Mouse (Mus musculus) midbrain, embryonic 11.5 days (tissue): ENCODE results near the gene Aldh1a1. TPM values are rescaled to one million over a fixed set of nuclear protein-coding genes. Genes with fewer than 3 reads are reported as not detected.

ENCODE experiments used
- ATAC-seq: fragments of 200-750 bp; cut with Nextera tagmentation; 2 replicates; pipeline ENCODE4 v1.8.0; 2017; ENCODE audit warnings: moderate TSS enrichment, moderate library complexity; ENCODE audit not compliant: low FRiP score
- DNase-seq: peaks from one replicate; pipeline ENCODE4 v3.0.0; 2015; ENCODE audit warnings: low spot score; ENCODE audit errors: missing footprints
- H3K27ac ChIP-seq: fragments of 300-500 bp; sonication (generic); 2 replicates; pipeline ENCODE4 v1.5.1; 2014; ENCODE audit warnings: low read depth, low read length
- H3K27me3 ChIP-seq: fragments of 300-500 bp; sonication (generic); 2 replicates; pipeline ENCODE4 v1.6.1; 2014; ENCODE audit warnings: mild to moderate bottlenecking, low read length, moderate library complexity, mixed read lengths; ENCODE audit not compliant: control insufficient read depth, insufficient read depth
- H3K36me3 ChIP-seq: fragments of 300-500 bp; sonication (generic); 2 replicates; pipeline ENCODE4 v1.6.1; 2014; ENCODE audit warnings: mild to moderate bottlenecking, low read length, moderate library complexity, mixed read lengths; ENCODE audit not compliant: control insufficient read depth, insufficient read depth
- H3K4me1 ChIP-seq: fragments of 300-500 bp; sonication (generic); 2 replicates; pipeline ENCODE4 v1.6.1; 2014; ENCODE audit warnings: low read length; ENCODE audit not compliant: control insufficient read depth, insufficient read depth
- H3K4me2 ChIP-seq: fragments of 300-500 bp; sonication (generic); 2 replicates; pipeline ENCODE4 v1.6.1; 2014; ENCODE audit warnings: mild to moderate bottlenecking, moderate library complexity
- H3K4me3 ChIP-seq: fragments of 300-500 bp; sonication (generic); 2 replicates; pipeline ENCODE4 v1.5.1; 2014; ENCODE audit warnings: low read depth, low read length
- H3K9ac ChIP-seq: fragments of 300-500 bp; sonication (generic); 2 replicates; pipeline ENCODE4 v1.6.1; 2014; ENCODE audit warnings: low read length
- H3K9me3 ChIP-seq: fragments of 300-500 bp; sonication (generic); 2 replicates; pipeline ENCODE4 v1.6.1; 2016; ENCODE audit warnings: low read length; ENCODE audit not compliant: control insufficient read depth
- WGBS: fragments of 180-500 bp; shearing (Covaris S2); extraction: QIAGEN DNeasy Blood & Tissue Kit; methylation state at CpG from one replicate; pipeline ENCODE4 v1.1.7; 2014; 5-methylcytosine and 5-hydroxymethylcytosine counted together
- polyA plus RNA-seq: library from polyadenylated mRNA; unstranded; fragments of >200 nt; fragmentation: Nextera tagmentation; extraction: Ambion mirVana; gene quantifications from 2 replicates; pipeline ENCODE4 v1.2.1, GENCODE M21; 2014

Aldh1a1 gene
- polyA plus RNA-seq, 1 experiment from 2014 or later: 0.81 TPM

DNA sequence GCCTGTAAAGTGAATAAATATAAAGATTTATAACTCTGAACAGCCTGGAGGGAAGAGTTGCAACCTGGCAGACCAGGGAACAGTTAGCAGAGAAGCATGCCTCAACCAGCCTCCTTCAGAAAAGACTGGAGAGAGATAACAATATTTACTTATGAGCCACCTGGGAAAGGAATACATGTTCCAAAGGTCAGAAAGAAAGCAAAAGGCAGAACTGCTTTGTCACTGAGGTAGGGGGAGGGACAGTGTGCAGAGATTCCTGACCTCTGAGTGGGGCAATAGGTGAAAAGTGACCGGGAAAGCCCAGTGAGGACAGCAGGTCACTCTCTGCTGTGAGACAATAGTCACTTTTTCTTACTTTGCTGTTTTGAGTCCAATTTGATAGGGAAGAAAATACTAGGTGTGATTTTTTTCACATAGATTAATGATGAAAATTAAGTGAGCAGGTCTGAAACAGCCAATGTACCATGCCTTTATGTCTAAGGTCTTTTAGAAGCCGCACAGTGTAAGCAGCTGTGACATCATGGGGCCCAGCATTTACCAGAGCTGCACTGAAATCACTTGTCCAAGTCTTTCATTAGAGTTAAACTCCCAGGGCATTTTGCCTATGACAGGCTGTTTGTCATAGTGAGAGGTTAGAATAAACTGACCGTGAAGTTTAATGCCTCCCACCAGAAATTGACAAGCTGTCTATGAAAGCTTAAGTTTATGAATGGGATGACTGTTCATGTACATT is 161.8 kb downstream of the Aldh1a1 start:
- no peak overlapping the region for H3K27ac ChIP-seq
- WGBS: 87% methylated on average over 3 of the region's 3 CpGs
- no peak overlapping the region for H3K4me3 ChIP-seq
- H3K4me2 ChIP-seq: no peak overlapping the region
- no peaks in the 10 kb centered on the region for H3K36me3 ChIP-seq
- no peak overlapping the region for H3K9ac ChIP-seq
- H3K9me3 ChIP-seq: no peaks in the 10 kb centered on the region
- H3K4me1 ChIP-seq: no peaks in the 10 kb centered on the region
- DNase-seq: no peak
- no peaks in the 10 kb centered on the region for H3K27me3 ChIP-seq
- ATAC-seq: no peak

DNA sequence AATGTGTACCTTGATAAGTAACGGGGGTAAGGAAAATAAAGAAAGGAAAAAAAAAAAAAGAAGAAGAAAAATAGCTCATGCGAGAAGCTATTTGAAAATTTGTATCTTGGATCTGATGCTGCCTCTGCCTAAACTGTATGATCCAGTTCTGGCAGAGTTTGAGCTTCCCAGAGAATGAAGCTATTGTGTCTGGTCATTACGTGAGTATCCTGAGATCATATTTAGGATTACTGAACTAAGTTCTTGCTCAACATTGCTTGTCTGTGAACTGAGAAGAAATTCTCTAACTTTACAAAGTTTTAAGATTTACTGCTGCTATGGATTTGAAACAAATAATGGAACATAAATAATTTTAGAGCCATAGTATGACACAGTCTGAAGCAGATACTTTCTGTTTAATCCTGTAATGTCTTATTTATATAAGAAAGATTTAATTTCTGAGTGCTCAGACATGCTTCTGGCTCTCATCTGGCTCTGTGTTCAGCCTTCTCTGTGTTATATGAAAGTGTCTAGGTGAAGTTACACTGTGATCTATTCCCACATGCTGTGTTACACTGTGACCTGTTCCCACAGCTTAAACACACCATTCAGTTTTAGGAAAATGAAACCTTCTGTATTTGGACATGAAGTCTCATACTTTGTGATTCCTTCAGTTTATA is 185.3 kb downstream of the Aldh1a1 start:
- no peaks in the 10 kb centered on the region for H3K36me3 ChIP-seq
- no peak overlapping the region for H3K9ac ChIP-seq
- H3K4me1 ChIP-seq: no peaks in the 10 kb centered on the region
- H3K27ac ChIP-seq: no peak overlapping the region
- H3K4me2 ChIP-seq: no peak overlapping the region
- 85% methylated on average over 3 of the region's 3 CpGs for WGBS
- DNase-seq: no peak
- no peak overlapping the region for H3K4me3 ChIP-seq
- no peaks in the 10 kb centered on the region for H3K27me3 ChIP-seq
- no peaks in the 10 kb centered on the region for H3K9me3 ChIP-seq
- no peak for ATAC-seq

Other genes with a start within 250 kb of the Aldh1a1 start
- gene Anxa1, start 101.8 kb upstream of the Aldh1a1 start, polyA plus RNA-seq: 2.6 and 3.7 TPM in 2 replicates
- 0.53 and 0.59 TPM in 2 replicates for gene Aldh1a7, start 234.8 kb downstream of the Aldh1a1 start, polyA plus RNA-seq